Mouse (Mus musculus) liver, embryonic 12.5 days (tissue): ENCODE data around the gene Pcnp. TPM values are rescaled to one million over a fixed set of nuclear protein-coding genes. Genes with fewer than 3 reads are reported as not detected.

Experiments used
- microRNA-seq: library from miRNA; unstranded; fragments of <30 nt; microRNA quantifications from one replicate; pipeline ENCODE4, GENCODE M21; 2017
- polyA plus RNA-seq: library from polyadenylated mRNA; unstranded; fragments of >200 nt; fragmentation: Nextera tagmentation; extraction: Ambion mirVana; gene quantifications from 2 replicates; pipeline ENCODE4 v1.2.1, GENCODE M21; 2016

Gene Pcnp
- polyA plus RNA-seq, 1 experiment from 2014 or later, result 140 TPM

Small RNAs within 50 kb of the gene (microRNA-seq; reads per million reads assigned to microRNA genes)
- not detected for gene Gm24047

Other genes starting within 250 kb of the Pcnp start
- 2.4 and 2.6 TPM in 2 replicates for gene Nfkbiz, start 190.8 kb downstream of the Pcnp start, polyA plus RNA-seq
- gene Nxpe3, start 134.5 kb downstream of the Pcnp start, polyA plus RNA-seq, result 0.57 and 0.71 TPM in 2 replicates
- 5.7 and 6.0 TPM in 2 replicates for gene Cep97, start 94.9 kb downstream of the Pcnp start, polyA plus RNA-seq
- 638 and 654 TPM in 2 replicates for gene Rpl24, start 63.5 kb downstream of the Pcnp start, polyA plus RNA-seq
- gene Zbtb11, start 55.9 kb downstream of the Pcnp start, polyA plus RNA-seq, result 17.5 and 17.6 TPM in 2 replicates
- gene Trmt10c, start 8.1 kb upstream of the Pcnp start, polyA plus RNA-seq, result 23.1 and 24.1 TPM in 2 replicates
- 21.0 and 22.9 TPM in 2 replicates for gene Senp7, start 18.6 kb upstream of the Pcnp start, polyA plus RNA-seq
- 0.11 and 0.18 TPM in 2 replicates for gene Impg2, start 174.6 kb upstream of the Pcnp start, polyA plus RNA-seq